Mouse (Mus musculus): Measurements from ENCODE around the gene Ttll2. TPM values are rescaled to one million over a fixed set of nuclear protein-coding genes. Genes with fewer than 3 reads are reported as not detected.
A peak's percentile ranks its signal among the peaks of the same experiment; 100 is the strongest.
"Not testable (repeated sequence)": the region's sequence is repeated elsewhere in the genome, so short reads cannot be mapped to it uniquely, and the experiment has no call there.

The Ttll2 gene
- not detected in 2 replicates for total RNA-seq (2017)

GRCm38 (mm10) chr17:7352596-7352995, at the start of gene Ttll2:
Gene Ttll2 (minus strand): TSS chr17:7352696.
- not testable (repeated sequence) for ATAC-seq (replicated peaks; ENCODE audit: low read depth, poor library complexity, severe bottlenecking)

GRCm38 (mm10) chr17:7399770-7400169, 47.3 kb upstream of the Ttll2 start:
- ATAC-seq (replicated peaks; ENCODE audit: low read depth, poor library complexity, severe bottlenecking) = not testable (repeated sequence)

- peak; percentile 72 for ATAC-seq (replicated peaks; ENCODE audit: low read depth, poor library complexity, severe bottlenecking)
Measured at GRCm38 (mm10) chr17:7398198-7398847, 45.8 kb upstream of the Ttll2 start.

GRCm38 (mm10) chr17:7397079-7397478, 44.6 kb upstream of the Ttll2 start:
- ATAC-seq (replicated peaks; ENCODE audit: low read depth, poor library complexity, severe bottlenecking) = not testable (repeated sequence)

GRCm38 (mm10) chr17:7396288-7396687, 43.8 kb upstream of the Ttll2 start:
- ATAC-seq (replicated peaks; ENCODE audit: low read depth, poor library complexity, severe bottlenecking) = peak; percentile 76

- ATAC-seq (replicated peaks; ENCODE audit: low read depth, poor library complexity, severe bottlenecking) = not testable (repeated sequence)
Measured at GRCm38 (mm10) chr17:7395671-7396070, 43.2 kb upstream of the Ttll2 start.

- not testable (repeated sequence) for ATAC-seq (replicated peaks; ENCODE audit: low read depth, poor library complexity, severe bottlenecking)
Measured at GRCm38 (mm10) chr17:7395116-7395515, 42.6 kb upstream of the Ttll2 start.

- not testable (repeated sequence) for ATAC-seq (replicated peaks; ENCODE audit: low read depth, poor library complexity, severe bottlenecking)
Measured at GRCm38 (mm10) chr17:7389898-7390297, 37.4 kb upstream of the Ttll2 start.

GRCm38 (mm10) chr17:7388958-7389356, 36.5 kb upstream of the Ttll2 start:
- not testable (repeated sequence) for ATAC-seq (replicated peaks; ENCODE audit: low read depth, poor library complexity, severe bottlenecking)

- ATAC-seq (replicated peaks; ENCODE audit: low read depth, poor library complexity, severe bottlenecking) = not testable (repeated sequence)
Measured at GRCm38 (mm10) chr17:7388341-7388957, 36.0 kb upstream of the Ttll2 start.

- ATAC-seq (replicated peaks; ENCODE audit: low read depth, poor library complexity, severe bottlenecking) = not testable (repeated sequence)
Measured at GRCm38 (mm10) chr17:7386016-7386415, 33.5 kb upstream of the Ttll2 start.

GRCm38 (mm10) chr17:7385364-7385763, 32.9 kb upstream of the Ttll2 start, which contains the start of gene Unc93a2:
Gene Unc93a2 (minus strand): TSS chr17:7385464.
- ATAC-seq (replicated peaks; ENCODE audit: low read depth, poor library complexity, severe bottlenecking) = not testable (repeated sequence)

- not testable (repeated sequence) for ATAC-seq (replicated peaks; ENCODE audit: low read depth, poor library complexity, severe bottlenecking)
Measured at GRCm38 (mm10) chr17:7383167-7384143, 31.0 kb upstream of the Ttll2 start.

GRCm38 (mm10) chr17:7382711-7383110, 30.2 kb upstream of the Ttll2 start:
- ATAC-seq (replicated peaks; ENCODE audit: low read depth, poor library complexity, severe bottlenecking) = not testable (repeated sequence)

GRCm38 (mm10) chr17:7377907-7378306, 25.4 kb upstream of the Ttll2 start:
- ATAC-seq (replicated peaks; ENCODE audit: low read depth, poor library complexity, severe bottlenecking) = 0 out of 2 replicates have a peak, but pooled peaks have one; percentile 36

GRCm38 (mm10) chr17:7376951-7377700, 24.6 kb upstream of the Ttll2 start:
- ATAC-seq (replicated peaks; ENCODE audit: low read depth, poor library complexity, severe bottlenecking) = not testable (repeated sequence)

- ATAC-seq (replicated peaks; ENCODE audit: low read depth, poor library complexity, severe bottlenecking) = not testable (repeated sequence)
Measured at GRCm38 (mm10) chr17:7371879-7372278, 19.4 kb upstream of the Ttll2 start, which contains the start of gene Gm49630. Gene Gm49630 (minus strand): TSS chr17:7371979.

GRCm38 (mm10) chr17:7369401-7369800, 16.9 kb upstream of the Ttll2 start:
- not testable (repeated sequence) for ATAC-seq (replicated peaks; ENCODE audit: low read depth, poor library complexity, severe bottlenecking)

GRCm38 (mm10) chr17:7366676-7367374, 14.3 kb upstream of the Ttll2 start:
- not testable (repeated sequence) for ATAC-seq (replicated peaks; ENCODE audit: low read depth, poor library complexity, severe bottlenecking)

Data from common myeloid progenitor, adult 5-6 weeks (primary cell).